Mouse (Mus musculus) CH12.LX (cell line): ENCODE measurements around the gene Ttbk1. TPM values are rescaled to one million over a fixed set of nuclear protein-coding genes. Genes with fewer than 3 reads are reported as not detected.
A peak's percentile ranks its signal among the peaks of the same experiment; 100 is the strongest.

ENCODE experiments used
- DNase-seq: peaks from one replicate; pipeline ENCODE4 v3.0.0-alpha.2; 2013; ENCODE audit errors: extremely low read depth
- H3K27ac ChIP-seq: 2 replicates; pipeline ENCODE4 v1.5.1; 2012; ENCODE audit warnings: low read depth, mild to moderate bottlenecking, control low read depth, moderate library complexity; ENCODE audit not compliant: insufficient read depth
- H3K27me3 ChIP-seq: replicated peaks from 2 replicates; pipeline ENCODE3; 2012; ENCODE audit warnings: inconsistent platforms
- H3K36me3 ChIP-seq, 2 experiments: replicated peaks in 1 of 2; 2 replicates each; pipeline versions ENCODE3 to v1.6.1; 2012; ENCODE audit warnings: inconsistent platforms in 1 of 2, low read length in 1 of 2, mild to moderate bottlenecking in 1 of 2, mixed read lengths in 1 of 2, moderate library complexity in 1 of 2; ENCODE audit not compliant: control insufficient read depth in 1 of 2, insufficient read depth in 1 of 2
- H3K4me1 ChIP-seq, 2 experiments: 2 replicates each; pipeline ENCODE4 v1.6.1; 2012; ENCODE audit warnings: inconsistent platforms in 1 of 2, moderate library complexity in 1 of 2; ENCODE audit not compliant: insufficient read depth in 2 of 2, control insufficient read depth in 1 of 2
- H3K4me2 ChIP-seq: 2 replicates; pipeline ENCODE4 v1.6.1; 2012; ENCODE audit warnings: low read depth, mild to moderate bottlenecking, control low read depth; ENCODE audit not compliant: poor library complexity, insufficient read depth, severe bottlenecking
- H3K4me3 ChIP-seq, 3 experiments: fragments of 150-350 bp in 1 of 3; sonication (generic) in 1 of 3; replicated peaks in 1 of 3; 2 replicates each; pipeline versions ENCODE3 to v1.5.1; 2011 to 2012; ENCODE audit warnings: low read depth in 2 of 3, low read length in 2 of 3, mild to moderate bottlenecking in 2 of 3, moderate library complexity in 2 of 3, control low read depth in 1 of 3, improper control_type of control experiment in 1 of 3, inconsistent platforms in 1 of 3, mixed read lengths in 1 of 3; ENCODE audit not compliant: poor library complexity in 1 of 3
- H3K79me2 ChIP-seq: replicated peaks from 2 replicates; pipeline ENCODE4 v1.6.1; 2012; ENCODE audit warnings: mild to moderate bottlenecking, moderate library complexity; ENCODE audit not compliant: control insufficient read depth, poor library complexity, insufficient read depth, severe bottlenecking; ENCODE audit errors: extremely low read depth
- H3K9ac ChIP-seq: 2 replicates; pipeline ENCODE4 v1.6.1; 2012; ENCODE audit warnings: low read depth, mild to moderate bottlenecking, control low read depth, moderate library complexity; ENCODE audit not compliant: insufficient read depth
- H3K9me3 ChIP-seq: replicated peaks from 2 replicates; pipeline ENCODE3; 2012; ENCODE audit warnings: low read length, inconsistent platforms, mixed read lengths
- CTCF ChIP-seq, 2 experiments: IDR thresholded peaks in 1 of 2; conservative IDR thresholded peaks in 1 of 2; 2 replicates each; pipeline ENCODE4 v1.5.1; 2011 to 2012; ENCODE audit warnings: low read depth in 2 of 2, low read length in 2 of 2, improper control_type of control experiment in 1 of 2, inconsistent platforms in 1 of 2, mild to moderate bottlenecking in 1 of 2, moderate library complexity in 1 of 2
- MYC ChIP-seq: IDR thresholded peaks from 2 replicates; pipeline ENCODE4 v1.6.1; 2011; ENCODE audit warnings: low read depth, mild to moderate bottlenecking, improper control_type of control experiment, low read length
- NELFE ChIP-seq: IDR thresholded peaks from 2 replicates; pipeline ENCODE4 v1.6.1; 2011; ENCODE audit warnings: low read depth, low read length, improper control_type of control experiment
- NRF1 ChIP-seq: IDR thresholded peaks from 2 replicates; pipeline ENCODE4 v1.6.1; 2014; ENCODE audit warnings: low read depth, mild to moderate bottlenecking, inconsistent platforms, low read length, improper control_type of control experiment, moderate library complexity
- PAX5 ChIP-seq: IDR thresholded peaks from 2 replicates; pipeline ENCODE4 v1.6.1; 2012; ENCODE audit warnings: low read length, inconsistent platforms, mixed read lengths
- RAD21 ChIP-seq: IDR thresholded peaks from 2 replicates; pipeline ENCODE4 v1.6.1; 2011; ENCODE audit warnings: low read depth, mild to moderate bottlenecking, low read length, improper control_type of control experiment, moderate library complexity
- SMC3 ChIP-seq: IDR thresholded peaks from 2 replicates; pipeline ENCODE4 v1.6.1; 2011; ENCODE audit warnings: low read depth, low read length, improper control_type of control experiment
- ZC3H11A ChIP-seq: IDR thresholded peaks from 2 replicates; pipeline ENCODE4 v1.6.1; 2012; ENCODE audit warnings: low read depth, mild to moderate bottlenecking, inconsistent platforms, low read length, improper control_type of control experiment
- dilution Hi-C: fragments of 300-500 bp; cut with MboI; formaldehyde crosslinking; loops from 2 replicates; pipeline ENCODE4 v1.14.3; 2020; ENCODE audit warnings: low sequenced_read_pairs; ENCODE audit not compliant: extremely low pct_unique_long_range_greater_than_20kb, extremely low pct_ligation_motif_present
- in situ Hi-C: fragments of 300-500 bp; cut with MboI; formaldehyde crosslinking; loops from 3 replicates; pipeline ENCODE4 v1.14.3; 2019; ENCODE audit warnings: low sequenced_read_pairs, low pct_ligation_motif_present, low pct_unique_long_range_greater_than_20kb, mixed read lengths
- polyA plus RNA-seq: library from polyadenylated mRNA; unstranded; fragments of >175 nt; gene quantifications from 2 replicates; pipeline ENCODE4 v1.2.1, GENCODE M21; 2012; ENCODE audit warnings: low read depth; ENCODE audit not compliant: insufficient read length
- total RNA-seq, 2 experiments: library from RNA; depleted of rRNA; stranded (reverse); fragments of 300-350 nt in 1 of 2; fragments of >200 nt in 1 of 2; gene quantifications; 2 replicates each; pipeline ENCODE4 v1.2.3; 2012 to 2014

Ttbk1 gene
- total and polyA plus RNA-seq, 3 experiments: 0.08 TPM; not detected in 2

GRCm38 (mm10) chr17:46393012-46393411 lies 94.5 kb downstream of the Ttbk1 start:
- in situ Hi-C loops (loop anchor here (10.0 kb wide), 1 partner anchor 58 kb away; no protein-coding TSS in a partner anchor), dilution Hi-C loops (no loop called here)
- peak; percentile 59 for DNase-seq

More at GRCm38 (mm10) chr17:46393012-46393411, 94.5 kb downstream of the Ttbk1 start:
- peaks cover 3 to 10% of the 10 kb centered on the region in 2 experiments; a peak in 3 of 4 replicates for H3K4me1 ChIP-seq
- H3K36me3 ChIP-seq: peaks cover 0 to 6% of the 10 kb centered on the region in 2 experiments
- H3K79me2 ChIP-seq: no peaks in the 10 kb centered on the region
- H3K9me3 ChIP-seq: no peaks in the 10 kb centered on the region
- H3K4me3 ChIP-seq: no peak overlapping the region
- H3K4me2 ChIP-seq: no peak overlapping the region
- H3K9ac ChIP-seq: no peak overlapping the region
- no peaks in the 10 kb centered on the region for H3K27me3 ChIP-seq
- no peak overlapping the region for H3K27ac ChIP-seq
- TF ChIP-seq SMC3 (peak; percentile 85), ZC3H11A (0 out of 2 replicates have a peak, but pooled peaks have one; percentile 11), CTCF (conservative IDR thresholded peaks at IDR 0.05 in 1 of 2, IDR thresholded peaks at IDR 0.05 in 1 of 2; ENCODE audit: low read depth in 2 of 2, low read length in 2 of 2) (peak; percentile 53 to 89; a peak in 3 of 4 replicates), MYC (0 out of 2 replicates have a peak, but pooled peaks have one; percentile 53), NRF1 (no peak), NELFE (peak; percentile 45; the same call in 1 of the 2 replicates), RAD21 (peak; percentile 86), PAX5 (no peak)

Other genes with a start within 250 kb of the Ttbk1 start
Only the 20 nearest of the 22 such genes appear.
- 24.8 and 32.5 TPM in 2 replicates for gene Yipf3, start 239.6 kb downstream of the Ttbk1 start, total RNA-seq (2012; rRNA removed)
- 9.0 and 15.8 TPM in 2 replicates for gene Yipf3, start 239.6 kb downstream of the Ttbk1 start, total RNA-seq (2014; rRNA removed)
- 45.4 and 52.6 TPM in 2 replicates for gene Yipf3, start 239.6 kb downstream of the Ttbk1 start, polyA plus RNA-seq
- gene Lrrc73, start 234.1 kb downstream of the Ttbk1 start, total RNA-seq (2012; rRNA removed): 2.7 and 3.6 TPM in 2 replicates
- 1.5 and 1.8 TPM in 2 replicates for gene Lrrc73, start 234.1 kb downstream of the Ttbk1 start, total RNA-seq (2014; rRNA removed)
- gene Lrrc73, start 234.1 kb downstream of the Ttbk1 start, polyA plus RNA-seq: 4.0 and 4.2 TPM in 2 replicates
- 13.8 and 14.2 TPM in 2 replicates for gene Tjap1, start 204.6 kb downstream of the Ttbk1 start, total RNA-seq (2012; rRNA removed)
- 8.6 and 9.1 TPM in 2 replicates for gene Tjap1, start 204.6 kb downstream of the Ttbk1 start, total RNA-seq (2014; rRNA removed)
- 24.3 and 28.6 TPM in 2 replicates for gene Tjap1, start 204.6 kb downstream of the Ttbk1 start, polyA plus RNA-seq
- gene Dlk2, start 190.3 kb downstream of the Ttbk1 start, total RNA-seq (2012; rRNA removed): 0.08 and 0.13 TPM in 2 replicates
- gene Dlk2, start 190.3 kb downstream of the Ttbk1 start, total RNA-seq (2014; rRNA removed): not detected in 2 replicates
- gene Dlk2, start 190.3 kb downstream of the Ttbk1 start, polyA plus RNA-seq: not detected in 2 replicates
- gene Abcc10, start 159.3 kb downstream of the Ttbk1 start, total RNA-seq (2012; rRNA removed): 3.6 and 4.1 TPM in 2 replicates
- gene Abcc10, start 159.3 kb downstream of the Ttbk1 start, total RNA-seq (2014; rRNA removed): 1.1 and 1.4 TPM in 2 replicates
- gene Abcc10, start 159.3 kb downstream of the Ttbk1 start, polyA plus RNA-seq: 2.7 and 3.8 TPM in 2 replicates
- gene Zfp318, start 103.9 kb downstream of the Ttbk1 start, total RNA-seq (2012; rRNA removed): 2.5 and 2.9 TPM in 2 replicates
- 1.4 and 1.8 TPM in 2 replicates for gene Zfp318, start 103.9 kb downstream of the Ttbk1 start, total RNA-seq (2014; rRNA removed)
- gene Zfp318, start 103.9 kb downstream of the Ttbk1 start, polyA plus RNA-seq: 2.8 and 5.0 TPM in 2 replicates
- not detected in 2 replicates for gene Crip3, start 58.7 kb downstream of the Ttbk1 start, total RNA-seq (2012; rRNA removed)
- not detected in 2 replicates for gene Crip3, start 58.7 kb downstream of the Ttbk1 start, total RNA-seq (2014; rRNA removed)
- not detected in 2 replicates for gene Crip3, start 58.7 kb downstream of the Ttbk1 start, polyA plus RNA-seq
- gene Slc22a7, start 49.2 kb downstream of the Ttbk1 start, total RNA-seq (2012; rRNA removed): not detected in 2 replicates
- gene Slc22a7, start 49.2 kb downstream of the Ttbk1 start, total RNA-seq (2014; rRNA removed): not detected in 2 replicates
- not detected in 2 replicates for gene Slc22a7, start 49.2 kb downstream of the Ttbk1 start, polyA plus RNA-seq
- 18.5 and 19.9 TPM in 2 replicates for gene Dnph1, start 9.0 kb upstream of the Ttbk1 start, total RNA-seq (2012; rRNA removed)
- gene Dnph1, start 9.0 kb upstream of the Ttbk1 start, total RNA-seq (2014; rRNA removed): 27.3 and 30.2 TPM in 2 replicates
- 27.2 and 28.4 TPM in 2 replicates for gene Dnph1, start 9.0 kb upstream of the Ttbk1 start, polyA plus RNA-seq
- 0.08 TPM in 2 replicates for gene Cul9, start 58.7 kb upstream of the Ttbk1 start, total RNA-seq (2012; rRNA removed)
- 0.05 TPM in 1 of 2 replicates, not detected in the other for gene Cul9, start 58.7 kb upstream of the Ttbk1 start, total RNA-seq (2014; rRNA removed)
- 0.27 and 0.65 TPM in 2 replicates for gene Cul9, start 58.7 kb upstream of the Ttbk1 start, polyA plus RNA-seq
- 38.2 and 48.1 TPM in 2 replicates for gene Srf, start 68.5 kb upstream of the Ttbk1 start, total RNA-seq (2012; rRNA removed)
- 40.8 and 54.5 TPM in 2 replicates for gene Srf, start 68.5 kb upstream of the Ttbk1 start, total RNA-seq (2014; rRNA removed)
- gene Srf, start 68.5 kb upstream of the Ttbk1 start, polyA plus RNA-seq: 60.1 and 81.6 TPM in 2 replicates
- gene Ptk7, start 141.8 kb upstream of the Ttbk1 start, total RNA-seq (2012; rRNA removed): 2.9 and 4.8 TPM in 2 replicates
- 0.11 and 0.14 TPM in 2 replicates for gene Ptk7, start 141.8 kb upstream of the Ttbk1 start, total RNA-seq (2014; rRNA removed)
- 0.20 and 0.29 TPM in 2 replicates for gene Ptk7, start 141.8 kb upstream of the Ttbk1 start, polyA plus RNA-seq
- gene Klc4, start 158.3 kb upstream of the Ttbk1 start, total RNA-seq (2012; rRNA removed): 7.8 and 10.7 TPM in 2 replicates
- gene Klc4, start 158.3 kb upstream of the Ttbk1 start, total RNA-seq (2014; rRNA removed): 6.6 and 8.3 TPM in 2 replicates
- 6.7 and 7.8 TPM in 2 replicates for gene Klc4, start 158.3 kb upstream of the Ttbk1 start, polyA plus RNA-seq
- 235 and 238 TPM in 2 replicates for gene Mrpl2, start 158.6 kb upstream of the Ttbk1 start, total RNA-seq (2012; rRNA removed)
- 128 and 130 TPM in 2 replicates for gene Mrpl2, start 158.6 kb upstream of the Ttbk1 start, total RNA-seq (2014; rRNA removed)
- 158 and 201 TPM in 2 replicates for gene Mrpl2, start 158.6 kb upstream of the Ttbk1 start, polyA plus RNA-seq
- gene Cul7, start 162.7 kb upstream of the Ttbk1 start, total RNA-seq (2012; rRNA removed): 76.0 and 82.5 TPM in 2 replicates
- 33.3 and 37.7 TPM in 2 replicates for gene Cul7, start 162.7 kb upstream of the Ttbk1 start, total RNA-seq (2014; rRNA removed)
- gene Cul7, start 162.7 kb upstream of the Ttbk1 start, polyA plus RNA-seq: 65.9 and 68.1 TPM in 2 replicates
- 46.1 and 55.0 TPM in 2 replicates for gene Rrp36, start 186.7 kb upstream of the Ttbk1 start, total RNA-seq (2012; rRNA removed)
- 53.6 and 55.2 TPM in 2 replicates for gene Rrp36, start 186.7 kb upstream of the Ttbk1 start, total RNA-seq (2014; rRNA removed)
- 38.1 and 49.3 TPM in 2 replicates for gene Rrp36, start 186.7 kb upstream of the Ttbk1 start, polyA plus RNA-seq
- 94.3 and 106 TPM in 2 replicates for gene Mea1, start 191.1 kb upstream of the Ttbk1 start, total RNA-seq (2012; rRNA removed)
- gene Mea1, start 191.1 kb upstream of the Ttbk1 start, total RNA-seq (2014; rRNA removed): 68.3 and 73.8 TPM in 2 replicates
- 86.1 and 110 TPM in 2 replicates for gene Mea1, start 191.1 kb upstream of the Ttbk1 start, polyA plus RNA-seq
- 66.7 and 72.3 TPM in 2 replicates for gene Klhdc3, start 193.2 kb upstream of the Ttbk1 start, total RNA-seq (2012; rRNA removed)
- gene Klhdc3, start 193.2 kb upstream of the Ttbk1 start, total RNA-seq (2014; rRNA removed): 15.9 and 19.5 TPM in 2 replicates
- gene Klhdc3, start 193.2 kb upstream of the Ttbk1 start, polyA plus RNA-seq: 126 and 130 TPM in 2 replicates
- gene Ppp2r5d, start 217.4 kb upstream of the Ttbk1 start, total RNA-seq (2012; rRNA removed): 57.7 and 63.8 TPM in 2 replicates
- 56.2 and 59.0 TPM in 2 replicates for gene Ppp2r5d, start 217.4 kb upstream of the Ttbk1 start, total RNA-seq (2014; rRNA removed)
- gene Ppp2r5d, start 217.4 kb upstream of the Ttbk1 start, polyA plus RNA-seq: 70.6 and 75.4 TPM in 2 replicates
- 27.8 and 31.8 TPM in 2 replicates for gene Pex6, start 223.8 kb upstream of the Ttbk1 start, total RNA-seq (2012; rRNA removed)
- 13.7 and 14.1 TPM in 2 replicates for gene Pex6, start 223.8 kb upstream of the Ttbk1 start, total RNA-seq (2014; rRNA removed)
- gene Pex6, start 223.8 kb upstream of the Ttbk1 start, polyA plus RNA-seq: 23.2 and 26.5 TPM in 2 replicates